Mouse (Mus musculus): Measurements from ENCODE around the gene Pdyn.
A peak's percentile ranks its signal among the peaks of the same experiment; 100 is the strongest.

Pdyn gene

GRCm38 (mm10) chr2:129654233-129654950 is 45.3 kb downstream of the Pdyn start:
- DNase-seq (ENCODE audit: low spot score) = no peak

- no peak for DNase-seq (ENCODE audit: low spot score)
Observed at GRCm38 (mm10) chr2:129653632-129654031, 46.0 kb downstream of the Pdyn start.

GRCm38 (mm10) chr2:129652616-129653015 is 47.0 kb downstream of the Pdyn start:
- peak; percentile 41 for DNase-seq (ENCODE audit: low spot score)

Measured in retina, embryonic 14.5 days (tissue).